Mouse (Mus musculus): ENCODE results near the gene Slc35a3. TPM values are rescaled to one million over a fixed set of nuclear protein-coding genes. Genes with fewer than 3 reads are reported as not detected.
"Not testable (repeated sequence)": the region's sequence is repeated elsewhere in the genome, so short reads cannot be mapped to it uniquely, and the experiment has no call there.

Slc35a3 gene
- total and polyA plus RNA-seq, 3 experiments, result 16.3 to 45.7 (median 24.6) TPM

- in situ Hi-C loops (cut with MboI; ENCODE audit: low pct_ligation_motif_present, low pct_unique_long_range_greater_than_20kb, low sequenced_read_pairs), result no loop called here
- Histone ChIP-seq H3K79me2 (replicated peaks; ENCODE audit: control insufficient read depth, extremely low read depth, insufficient read depth, poor library complexity, severe bottlenecking) (no peaks in the 10 kb centered on the region), H3K4me2 (ENCODE audit: insufficient read depth, low read depth, poor library complexity, severe bottlenecking) (no peak overlapping the region), H3K9ac (ENCODE audit: insufficient read depth, low read depth) (no peak overlapping the region), H3K9me3 (replicated peaks; ENCODE audit: low read length) (no peaks in the 10 kb centered on the region), H3K36me3 (replicated peaks in 1 of 2; ENCODE audit: control insufficient read depth in 1 of 2, insufficient read depth in 1 of 2, low read length in 1 of 2) (peaks cover 0 to 19% of the 10 kb centered on the region in 2 experiments), H3K4me1 (ENCODE audit: control insufficient read depth in 1 of 2, insufficient read depth in 2 of 2) (no peaks in the 10 kb centered on the region), H3K27ac (ENCODE audit: insufficient read depth, low read depth) (no peak overlapping the region), H3K27me3 (replicated peaks) (no peaks in the 10 kb centered on the region), H3K4me3 (replicated peaks in 1 of 3; ENCODE audit: low read depth in 2 of 3, low read length in 2 of 3, poor library complexity in 1 of 3) (no peak overlapping the region)
- DNase-seq (ENCODE audit: extremely low read depth), result peak; percentile 56
- TF ChIP-seq SMC3 (IDR thresholded peaks at IDR 0.05; ENCODE audit: low read depth, low read length) (peak; percentile 61), CTCF (conservative IDR thresholded peaks at IDR 0.05 in 1 of 2, IDR thresholded peaks at IDR 0.05 in 1 of 2; ENCODE audit: low read depth in 2 of 2, low read length in 2 of 2) (peak; percentile 46 to 67; a peak in 3 of 4 replicates), RAD21 (IDR thresholded peaks at IDR 0.05; ENCODE audit: low read depth, low read length) (peak; percentile 64), MAX (IDR thresholded peaks at IDR 0.05; ENCODE audit: low read length) (no peak), ELF1 (IDR thresholded peaks at IDR 0.05; ENCODE audit: low read depth, low read length) (no peak), USF2 (conservative IDR thresholded peaks at IDR 0.05; ENCODE audit: low read depth, low read length) (no peak), E2F4 (IDR thresholded peaks at IDR 0.05; ENCODE audit: insufficient replicate concordance, low read depth, low read length) (no peak)
- dilution Hi-C loops (cut with MboI; ENCODE audit: extremely low pct_ligation_motif_present, extremely low pct_unique_long_range_greater_than_20kb, low sequenced_read_pairs), result no loop called here
These were observed 38.7 kb upstream of the Slc35a3 start for GRCm38 (mm10) chr3:116751191-116751860.

- DNase-seq (ENCODE audit: extremely low read depth), result peak; percentile 41
- Histone ChIP-seq H3K9ac (ENCODE audit: insufficient read depth, low read depth) (no peak overlapping the region), H3K27ac (ENCODE audit: insufficient read depth, low read depth) (no peak overlapping the region), H3K4me2 (ENCODE audit: insufficient read depth, low read depth, poor library complexity, severe bottlenecking) (no peak overlapping the region), H3K9me3 (replicated peaks; ENCODE audit: low read length) (no peaks in the 10 kb centered on the region), H3K36me3 (replicated peaks in 1 of 2; ENCODE audit: control insufficient read depth in 1 of 2, insufficient read depth in 1 of 2, low read length in 1 of 2) (peaks cover 0 to 15% of the 10 kb centered on the region in 2 experiments), H3K4me1 (ENCODE audit: control insufficient read depth in 1 of 2, insufficient read depth in 2 of 2) (no peaks in the 10 kb centered on the region), H3K27me3 (replicated peaks) (no peaks in the 10 kb centered on the region), H3K79me2 (replicated peaks; ENCODE audit: control insufficient read depth, extremely low read depth, insufficient read depth, poor library complexity, severe bottlenecking) (no peaks in the 10 kb centered on the region), H3K4me3 (replicated peaks in 1 of 3; ENCODE audit: low read depth in 2 of 3, low read length in 2 of 3, poor library complexity in 1 of 3) (no peak overlapping the region)
- peak; percentile 67 for TF ChIP-seq RAD21 (IDR thresholded peaks at IDR 0.05; ENCODE audit: low read depth, low read length)
- peak; percentile 45 to 71 for TF ChIP-seq CTCF (conservative IDR thresholded peaks at IDR 0.05 in 1 of 2, IDR thresholded peaks at IDR 0.05 in 1 of 2; ENCODE audit: low read depth in 2 of 2, low read length in 2 of 2)
- TF ChIP-seq POLR2A (IDR thresholded peaks at IDR 0.05; ENCODE audit: low read depth, low read length), result no peak
- TF ChIP-seq ETS1 (conservative IDR thresholded peaks at IDR 0.05; ENCODE audit: low read depth, low read length), result no peak
- no peak for TF ChIP-seq USF2 (conservative IDR thresholded peaks at IDR 0.05; ENCODE audit: low read depth, low read length)
- TF ChIP-seq SMC3 (IDR thresholded peaks at IDR 0.05; ENCODE audit: low read depth, low read length), result peak; percentile 67
- dilution Hi-C loops (cut with MboI; ENCODE audit: extremely low pct_ligation_motif_present, extremely low pct_unique_long_range_greater_than_20kb, low sequenced_read_pairs), result no loop called here
- in situ Hi-C loops (cut with MboI; ENCODE audit: low pct_ligation_motif_present, low pct_unique_long_range_greater_than_20kb, low sequenced_read_pairs), result loop anchor here (10.0 to 25.0 kb wide), 3 partner anchors 86 to 411 kb away; partner anchors contain the start of genes Dbt and Rtca
These were observed 36.0 kb upstream of the Slc35a3 start for GRCm38 (mm10) chr3:116748391-116749170.

DNA sequence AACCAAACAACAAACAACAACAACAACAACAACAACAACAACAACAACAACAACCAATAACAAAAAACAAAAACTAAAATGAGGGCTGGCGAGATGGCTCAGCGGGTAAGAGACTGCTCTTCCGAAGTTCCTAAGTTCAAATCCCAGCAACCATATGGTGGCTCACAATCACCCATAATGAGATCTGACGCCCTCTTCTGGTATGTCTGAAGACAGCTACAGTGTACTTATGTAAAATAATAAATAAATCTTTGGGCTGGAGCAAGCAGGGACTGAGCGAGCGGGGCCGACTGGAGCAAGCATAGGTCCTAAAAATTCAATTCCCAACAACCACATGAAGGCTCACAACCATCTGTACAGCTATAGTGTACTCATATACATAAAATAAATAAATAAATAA, 35.0 kb upstream of the Slc35a3 start:
- H3K9ac ChIP-seq (ENCODE audit: insufficient read depth, low read depth); H3K4me1 ChIP-seq (ENCODE audit: control insufficient read depth in 1 of 2, insufficient read depth in 2 of 2); H3K27me3 ChIP-seq (replicated peaks); H3K27ac ChIP-seq (ENCODE audit: insufficient read depth, low read depth); DNase-seq (ENCODE audit: extremely low read depth); H3K9me3 ChIP-seq (replicated peaks; ENCODE audit: low read length); dilution Hi-C loops (cut with MboI; ENCODE audit: extremely low pct_ligation_motif_present, extremely low pct_unique_long_range_greater_than_20kb, low sequenced_read_pairs); H3K4me3 ChIP-seq (replicated peaks in 1 of 3; ENCODE audit: low read depth in 2 of 3, low read length in 2 of 3, poor library complexity in 1 of 3); H3K4me2 ChIP-seq (ENCODE audit: insufficient read depth, low read depth, poor library complexity, severe bottlenecking); H3K79me2 ChIP-seq (replicated peaks; ENCODE audit: control insufficient read depth, extremely low read depth, insufficient read depth, poor library complexity, severe bottlenecking): not testable (repeated sequence)
- in situ Hi-C loops (cut with MboI; ENCODE audit: low pct_ligation_motif_present, low pct_unique_long_range_greater_than_20kb, low sequenced_read_pairs), result loop anchor here (10.0 to 25.0 kb wide), 3 partner anchors 87 to 410 kb away; partner anchors contain the start of genes Dbt and Rtca
- H3K36me3 ChIP-seq (replicated peaks in 1 of 2; ENCODE audit: control insufficient read depth in 1 of 2, insufficient read depth in 1 of 2, low read length in 1 of 2), result peaks cover 0 to 13% of the 10 kb centered on the region in 2 experiments
